Mouse (Mus musculus): ENCODE measurements around the gene Cox8a.

The Cox8a gene

DNA sequence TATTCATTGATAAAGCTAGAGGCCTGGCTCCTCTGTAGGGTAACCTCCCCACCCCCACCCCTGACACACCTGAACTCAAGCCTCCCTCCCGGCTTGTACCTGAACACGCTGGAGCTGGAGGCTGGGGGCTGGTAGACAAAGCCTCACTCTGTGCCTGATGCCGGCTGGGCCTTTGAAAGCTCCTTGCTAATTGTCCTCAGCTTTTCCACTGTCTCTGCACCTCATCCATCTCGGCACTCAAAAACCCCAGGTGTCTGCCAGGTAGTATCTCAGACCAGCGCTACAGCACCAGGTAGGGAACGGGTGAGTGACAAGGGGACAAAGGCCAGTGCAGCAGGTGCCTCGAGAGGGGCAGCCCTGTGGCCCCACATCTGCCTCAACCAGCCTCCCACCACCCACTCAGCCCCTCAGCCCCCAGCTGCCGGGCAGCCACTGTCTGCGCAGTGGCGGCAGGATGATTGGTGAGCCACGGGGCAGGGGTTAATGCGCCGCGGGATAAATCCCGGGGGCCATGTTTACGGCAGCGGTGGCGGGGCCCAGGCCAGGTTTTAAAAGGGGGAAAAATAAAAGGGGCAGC is 31.6 kb downstream of the Cox8a start:
- DNase-seq (ENCODE audit: low read depth, low spot score), result no peak

DNA sequence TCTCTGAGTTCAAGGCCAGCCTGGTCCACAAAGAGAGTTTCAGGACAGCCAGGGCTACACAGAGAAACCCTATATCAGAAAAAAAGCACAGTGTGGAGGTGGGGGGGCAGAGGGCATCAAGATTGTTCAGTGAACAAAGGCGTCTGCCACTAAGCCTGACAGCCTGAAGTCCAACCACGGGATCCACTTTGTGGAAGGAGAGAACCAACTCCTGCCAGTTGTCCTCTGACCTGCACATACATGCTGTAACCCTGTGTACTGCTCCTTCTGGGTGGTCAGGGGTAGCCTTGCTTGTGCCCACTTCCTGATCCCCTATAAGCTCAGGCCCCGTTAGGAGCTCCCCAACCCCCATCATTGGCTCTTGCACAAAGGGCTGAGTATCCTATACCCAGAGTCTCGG is 32.4 kb downstream of the Cox8a start:
- DNase-seq (ENCODE audit: low read depth, low spot score), result no peak

DNA sequence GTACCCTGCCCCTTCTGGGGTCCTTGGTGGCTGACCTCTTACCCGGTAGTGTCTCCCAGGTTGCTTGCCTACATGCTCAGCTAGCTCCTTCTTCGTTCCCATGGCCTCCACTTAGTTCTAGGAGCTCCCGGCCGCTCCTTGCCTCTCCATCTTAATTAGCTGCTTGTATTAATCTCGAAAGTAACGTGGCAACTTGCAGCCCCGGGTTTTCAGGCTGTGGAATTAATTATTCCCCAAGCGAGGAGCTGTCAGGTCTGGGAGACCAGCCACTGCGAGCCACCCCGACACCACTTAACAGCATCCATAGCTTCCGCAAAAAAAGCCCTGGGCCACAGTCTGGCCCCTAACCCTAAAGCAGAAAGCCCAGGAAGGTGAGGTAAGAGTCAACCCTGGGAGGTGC is 34.0 kb downstream of the Cox8a start:
- no peak for DNase-seq (ENCODE audit: low read depth, low spot score)

DNA sequence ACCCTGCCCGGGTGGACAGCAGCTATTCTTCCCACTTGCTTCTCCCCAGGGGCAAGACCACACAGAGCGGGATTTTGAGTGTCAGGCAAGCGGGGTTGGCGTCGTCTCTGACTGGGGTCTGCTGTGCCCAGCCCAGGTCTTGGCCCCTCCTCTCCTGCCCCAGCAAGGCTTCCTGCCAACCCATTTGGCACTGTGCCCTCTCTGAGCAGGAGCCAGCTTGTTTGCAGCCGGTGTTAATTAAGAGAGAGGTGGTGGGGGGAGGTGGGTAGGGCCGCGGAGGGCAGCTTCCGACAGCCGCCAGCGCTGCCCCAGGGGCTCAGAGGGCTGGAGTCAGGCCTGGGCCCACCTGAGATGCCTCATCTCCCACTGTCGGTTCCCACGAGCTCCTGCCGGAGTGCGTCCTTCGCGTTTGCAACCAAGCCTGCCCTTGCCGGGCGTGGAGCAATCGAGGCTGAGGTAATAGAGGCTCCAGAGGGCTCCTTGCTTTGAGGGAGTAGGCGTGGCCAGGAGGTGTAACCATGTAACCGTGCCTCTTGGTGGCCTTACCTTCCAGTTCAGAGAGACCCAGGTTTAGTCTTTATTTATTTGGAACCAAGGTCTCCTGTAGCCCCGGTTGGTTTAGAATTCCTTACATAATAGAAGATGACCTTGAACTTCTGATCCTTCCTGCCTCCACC is 35.0 kb downstream of the Cox8a start:
- no peak for DNase-seq (ENCODE audit: low read depth, low spot score)

DNA sequence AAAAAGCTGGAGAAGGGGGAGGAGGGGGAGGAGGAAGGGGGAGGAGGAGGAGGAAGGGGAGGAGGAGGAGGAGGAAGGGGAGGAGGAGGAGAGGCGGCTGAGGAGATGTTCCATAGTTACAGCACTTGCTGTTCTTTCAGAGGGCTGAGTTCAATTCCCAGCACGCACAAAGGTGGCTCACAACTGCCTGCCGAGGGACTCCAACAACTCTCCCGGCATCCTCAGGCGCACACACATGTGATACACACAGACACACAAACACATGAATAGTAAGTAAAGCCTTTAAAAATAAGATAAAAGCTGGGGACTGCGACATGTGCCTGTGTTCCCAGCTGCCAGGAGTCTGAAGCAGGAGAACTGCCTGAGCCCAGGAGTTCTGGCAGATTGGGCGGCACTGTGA is 35.9 kb downstream of the Cox8a start:
- no peak for DNase-seq (ENCODE audit: low read depth, low spot score)

DNA sequence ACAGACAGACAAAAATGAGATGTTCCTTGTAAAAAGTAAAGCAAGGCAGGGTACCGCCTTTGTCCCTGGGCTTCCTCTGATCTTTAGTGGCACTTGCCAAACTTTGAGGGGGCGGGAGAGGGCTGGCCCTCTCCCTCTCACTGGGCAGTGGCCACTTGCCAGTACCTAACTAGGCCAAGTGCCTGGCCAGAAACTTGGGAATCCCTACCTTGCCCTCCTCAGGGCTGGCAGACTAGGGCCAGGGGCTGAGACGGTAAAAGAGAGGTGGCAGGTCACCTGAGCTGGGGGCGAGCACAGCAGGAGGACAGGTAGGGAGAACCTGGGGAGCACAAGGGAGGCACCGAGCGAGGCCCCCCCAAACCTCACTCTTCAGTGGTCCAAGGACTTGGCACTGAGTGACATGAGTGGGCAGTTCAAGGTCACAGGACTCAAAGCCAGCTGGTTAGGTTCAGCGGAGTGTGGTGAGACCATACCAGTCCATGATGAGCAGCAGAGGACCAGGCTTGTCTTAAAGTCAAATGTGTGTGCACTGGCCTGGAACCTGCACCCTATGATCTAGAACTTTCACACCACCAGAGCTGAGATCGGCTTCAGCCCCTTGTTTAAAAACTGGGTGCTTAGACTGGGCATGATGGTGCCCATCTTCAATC is 36.5 kb downstream of the Cox8a start:
- DNase-seq (ENCODE audit: low read depth, low spot score), result no peak

DNA sequence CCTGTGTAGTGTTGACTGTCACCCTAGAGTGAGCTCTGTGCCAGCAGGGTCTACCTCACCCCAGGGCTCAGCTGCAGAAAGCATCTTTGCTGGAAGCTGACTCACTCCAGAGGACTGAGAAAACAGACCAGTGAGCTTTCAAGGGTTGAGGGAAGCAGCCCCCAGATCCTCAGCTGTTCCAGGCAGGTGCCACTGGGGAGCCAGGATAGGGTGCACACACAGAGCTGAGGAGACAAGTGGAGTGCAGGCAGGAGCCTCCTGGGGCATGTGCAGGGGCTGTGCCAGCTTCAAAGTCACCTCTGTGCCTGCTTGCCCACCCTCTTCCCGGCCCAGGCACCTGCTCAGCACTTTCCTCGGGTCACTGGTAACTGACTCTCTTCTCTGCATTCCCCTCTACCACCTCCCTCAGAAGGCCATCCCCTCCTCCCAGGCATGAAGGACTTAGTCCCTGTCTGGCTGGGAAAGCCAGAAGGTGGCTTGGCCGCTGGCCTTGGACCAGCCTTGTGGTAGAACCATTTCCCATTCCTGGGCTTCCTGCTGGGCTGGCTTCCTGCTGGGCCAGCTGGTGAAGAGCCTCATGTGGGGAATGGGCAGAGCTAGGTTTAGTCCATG is 38.5 kb downstream of the Cox8a start:
- DNase-seq (ENCODE audit: low read depth, low spot score), result no peak

DNA sequence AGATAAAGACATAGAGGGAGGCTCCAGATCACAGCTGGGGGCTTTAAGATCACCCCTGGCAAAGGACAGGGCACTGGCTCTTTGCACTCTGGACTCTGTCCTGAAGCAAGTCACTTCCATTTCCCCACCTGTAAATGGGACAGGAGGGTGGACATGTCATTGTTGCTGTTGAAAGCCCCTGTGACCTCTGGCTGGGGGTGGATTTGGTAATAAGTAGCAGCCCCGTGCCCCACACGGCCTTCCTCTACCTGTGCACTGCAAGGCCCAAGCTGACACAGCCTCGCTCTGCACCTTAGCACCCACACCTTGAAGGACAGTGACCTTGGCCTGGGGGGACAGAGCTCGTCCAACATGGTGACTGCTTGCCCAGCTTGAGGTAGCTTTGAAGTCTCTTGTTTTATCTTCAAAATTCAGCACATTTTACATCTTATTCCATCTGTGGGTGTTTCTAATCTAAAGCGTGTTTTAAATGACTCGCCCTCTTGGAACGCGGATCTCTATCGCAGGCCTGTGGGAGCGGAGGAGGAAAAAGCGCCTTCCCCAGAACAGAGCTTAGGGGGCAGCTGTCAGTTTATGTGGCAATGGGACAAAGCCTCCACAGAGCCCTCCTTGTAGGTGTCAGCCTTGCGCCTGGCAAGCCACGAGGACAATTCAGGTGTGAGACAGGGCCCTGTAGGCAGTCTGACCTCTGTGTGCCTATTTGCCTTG is 39.5 kb downstream of the Cox8a start:
- DNase-seq (ENCODE audit: low read depth, low spot score), result no peak

DNA sequence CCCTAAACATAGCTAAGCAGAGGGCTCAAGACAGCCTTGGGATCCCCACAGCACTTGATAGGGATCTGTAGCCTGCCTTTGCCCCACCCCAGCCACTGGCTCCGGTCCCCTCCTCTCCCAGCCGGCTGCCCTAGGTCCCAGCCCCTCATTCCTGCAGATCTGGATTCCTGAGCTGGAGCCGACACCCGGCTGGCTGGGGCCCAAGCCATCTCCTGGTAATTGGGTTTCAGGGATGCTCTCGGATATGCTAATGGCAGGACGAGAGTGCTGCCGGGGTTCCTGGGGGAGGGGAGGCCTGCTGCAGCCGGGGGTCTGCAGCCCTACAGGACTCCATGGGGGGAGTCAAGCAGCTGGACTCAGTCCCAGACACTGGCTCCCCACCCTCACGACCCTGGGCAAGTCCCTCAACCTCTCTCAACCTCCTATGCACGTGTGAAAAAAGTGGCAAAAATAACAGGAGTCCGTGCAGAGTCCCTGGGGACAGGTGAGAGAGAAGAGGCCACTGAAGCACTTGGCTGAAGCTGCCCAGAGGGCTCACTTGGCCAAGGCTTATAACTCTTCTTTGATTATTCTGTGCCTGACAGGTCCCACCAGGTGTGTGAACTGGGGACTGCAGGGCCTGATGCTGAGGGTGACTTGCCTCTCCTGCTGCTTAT is 41.2 kb downstream of the Cox8a start:
- no peak for DNase-seq (ENCODE audit: low read depth, low spot score)

DNA sequence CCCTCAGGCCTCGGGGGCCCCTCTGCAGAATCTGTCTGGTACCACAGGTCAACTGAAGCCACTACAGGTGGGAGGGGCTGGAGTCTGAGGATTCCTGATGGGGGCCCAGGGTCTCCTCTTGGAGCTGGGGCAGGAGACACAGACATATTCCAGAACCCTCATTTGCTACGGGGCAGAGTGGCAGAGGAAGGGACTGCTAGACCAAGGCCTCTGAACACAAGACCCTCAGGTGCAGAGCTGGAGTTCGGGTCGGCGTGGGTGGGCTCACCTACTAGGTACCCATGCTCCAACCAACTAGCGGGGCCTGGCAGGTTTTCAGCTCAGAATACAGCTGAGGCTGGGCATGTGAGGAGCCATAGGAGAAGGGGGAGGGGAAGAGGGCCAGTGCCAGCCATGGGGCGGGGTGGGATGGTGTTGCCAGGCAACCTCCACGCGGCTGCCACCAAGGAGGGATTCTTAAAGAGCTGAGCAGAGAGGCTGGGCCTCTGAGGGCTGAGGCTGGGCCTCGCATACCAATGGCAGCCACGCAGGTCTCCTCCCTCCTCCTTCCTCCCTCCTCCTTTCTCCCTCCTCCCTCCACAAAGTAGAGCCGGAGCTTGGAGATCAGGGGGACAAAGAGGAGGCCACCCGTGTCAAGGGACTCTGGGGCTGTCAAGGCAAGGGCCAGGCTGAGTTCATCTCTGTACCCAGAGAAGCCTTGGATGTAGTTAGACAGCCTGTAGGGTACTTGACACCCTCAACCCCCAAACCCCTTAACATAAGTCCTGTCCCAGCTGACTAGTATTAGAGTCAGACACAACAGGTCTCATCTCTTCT is 45.2 kb downstream of the Cox8a start:
- no peak for DNase-seq (ENCODE audit: low read depth, low spot score)

DNA sequence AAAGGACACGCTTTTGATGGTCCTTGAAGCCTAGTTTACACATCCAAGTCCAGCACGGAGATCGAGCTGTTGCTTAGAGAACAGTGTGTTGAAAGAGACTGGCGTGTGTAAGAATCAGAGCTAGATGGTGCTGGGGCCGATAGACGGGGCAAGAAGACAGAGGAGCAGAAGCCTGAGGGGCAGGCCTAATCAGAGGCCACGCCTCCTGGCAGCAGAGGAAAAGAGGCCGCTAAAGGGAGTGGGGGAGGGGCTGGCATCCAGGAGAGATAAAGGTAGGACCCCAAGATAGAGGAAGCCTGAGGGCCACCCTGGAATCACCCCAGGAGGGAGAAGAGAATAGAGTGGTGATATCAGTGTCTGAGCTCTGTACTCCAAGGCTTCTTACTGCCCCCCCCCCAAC is 46.0 kb downstream of the Cox8a start:
- no peak for DNase-seq (ENCODE audit: low read depth, low spot score)

DNA sequence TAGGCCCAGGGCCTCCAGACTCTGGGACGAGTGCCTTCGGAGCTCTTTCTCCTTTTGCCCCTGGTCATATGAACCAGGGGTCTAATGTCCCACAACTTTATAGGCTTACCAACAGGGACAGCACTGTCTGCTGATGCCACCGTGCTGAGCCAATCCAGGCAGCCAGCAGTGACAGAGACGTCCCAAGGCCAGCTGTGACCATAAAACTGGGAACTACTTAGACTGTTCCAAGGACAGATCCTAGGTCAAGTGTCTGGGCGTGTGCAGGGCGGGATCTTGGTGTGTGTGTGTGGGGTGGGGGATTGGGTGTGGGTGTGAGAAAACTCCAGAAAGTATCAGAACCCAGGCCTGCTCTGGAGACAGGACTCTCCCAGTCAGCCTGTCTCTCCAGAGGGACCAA is 46.5 kb downstream of the Cox8a start:
- DNase-seq (ENCODE audit: low read depth, low spot score), result no peak

DNA sequence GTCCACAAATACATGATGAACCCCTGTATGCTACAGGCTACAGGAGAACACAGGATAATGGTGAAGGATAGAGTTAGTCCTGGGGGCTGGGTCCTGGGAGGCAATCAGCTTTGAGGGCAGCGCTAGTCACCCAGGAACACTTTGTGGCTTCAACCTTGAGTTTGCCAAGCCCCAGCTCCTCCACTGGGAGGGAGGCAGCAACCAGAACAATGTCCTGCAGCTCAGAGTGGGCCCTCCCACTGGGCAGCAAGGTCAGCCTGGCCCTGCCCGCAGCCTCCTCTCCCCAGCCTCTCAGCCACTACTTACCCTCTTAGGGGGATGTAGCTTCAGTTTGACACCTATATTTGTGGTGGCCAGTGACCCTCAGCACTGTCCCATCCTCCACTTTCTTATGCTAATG is 49.0 kb downstream of the Cox8a start:
- no peak for DNase-seq (ENCODE audit: low read depth, low spot score)

DNA sequence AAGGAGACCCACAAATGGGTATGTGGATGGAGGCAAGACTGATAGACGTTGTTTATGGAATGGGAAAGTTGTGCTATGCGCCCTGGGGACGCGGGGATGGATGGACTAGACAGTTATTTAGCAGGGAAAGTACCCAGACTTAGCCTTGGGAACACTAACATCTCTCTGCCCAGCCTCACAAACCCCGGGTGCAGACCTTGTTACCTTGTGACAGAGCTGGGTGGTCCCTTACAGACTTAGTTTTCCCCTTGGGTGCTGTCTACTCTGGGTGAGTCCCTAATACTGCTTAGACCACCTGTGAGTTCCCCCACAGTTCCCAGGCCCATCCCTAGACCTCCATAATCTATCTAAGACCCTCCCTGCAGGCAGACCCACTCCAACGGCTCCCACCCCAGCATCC is 50.6 kb downstream of the Cox8a start:
- DNase-seq (ENCODE audit: low read depth, low spot score), result no peak

DNA sequence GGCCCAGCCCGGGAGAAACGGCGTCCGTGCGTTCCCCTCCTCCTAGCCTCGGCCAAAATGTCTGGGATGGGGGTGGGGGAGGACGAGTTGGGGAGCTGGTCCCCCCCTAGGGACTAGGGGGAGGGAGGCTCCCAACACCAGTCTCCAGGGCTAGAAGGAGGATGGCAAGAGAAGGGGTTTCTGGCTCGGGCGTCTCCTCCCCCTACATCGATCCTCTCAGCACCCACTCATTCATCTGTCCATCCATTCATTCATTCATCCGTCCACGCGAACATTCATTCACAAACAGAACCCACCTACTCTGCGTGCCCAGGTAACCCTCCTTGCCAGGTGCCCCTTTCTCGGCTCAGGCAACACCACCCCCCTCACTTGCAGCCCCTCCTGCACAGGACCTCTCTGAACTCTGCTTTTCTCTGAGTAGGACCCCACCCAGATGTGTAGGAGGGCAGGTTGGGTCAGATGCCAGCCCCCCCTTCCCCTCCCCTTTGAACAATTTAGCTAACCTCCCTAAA is 51.2 kb downstream of the Cox8a start:
- no peak for DNase-seq (ENCODE audit: low read depth, low spot score)

DNA sequence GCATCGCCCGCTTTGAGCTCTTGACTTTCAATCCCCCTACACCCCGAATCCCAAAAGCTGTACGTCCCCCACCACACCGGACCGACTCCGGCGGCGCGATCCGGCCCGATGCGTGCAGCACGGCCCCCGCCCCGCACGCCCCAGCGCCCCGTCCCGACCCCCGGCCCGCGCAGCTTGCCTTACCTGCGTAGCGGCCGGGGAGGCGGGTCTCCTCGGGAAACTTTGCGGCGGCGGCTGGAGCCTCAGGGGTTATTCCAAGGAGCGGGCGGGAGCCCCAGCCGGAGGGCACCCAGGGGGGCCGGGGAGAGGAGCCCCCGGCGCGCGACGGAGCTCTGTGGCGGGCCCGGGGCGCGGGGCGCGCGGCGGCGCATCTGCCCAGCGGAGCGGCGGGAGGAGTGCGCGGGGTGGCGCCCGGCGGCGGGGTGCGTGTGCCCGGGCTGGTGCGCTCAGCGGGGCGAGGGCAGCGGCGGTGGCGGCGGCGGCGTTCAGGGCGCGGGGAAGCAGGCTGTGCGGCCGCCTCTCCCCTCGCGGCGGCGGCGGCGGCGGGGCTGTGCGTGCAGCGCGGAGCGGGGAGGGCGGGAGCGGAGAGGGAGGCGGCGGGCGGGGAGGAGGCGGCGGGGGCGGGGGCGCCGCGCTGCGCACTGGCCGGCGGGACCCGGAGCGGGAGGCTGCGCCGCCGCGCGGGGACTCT is 51.8 kb downstream of the Cox8a start:
- no peak for DNase-seq (ENCODE audit: low read depth, low spot score)

Measured in embryo, embryonic 11.5 days (tissue).